Comparison of ENCODE assay signal across 21 mouse cellular contexts in the genomic region with DNA sequence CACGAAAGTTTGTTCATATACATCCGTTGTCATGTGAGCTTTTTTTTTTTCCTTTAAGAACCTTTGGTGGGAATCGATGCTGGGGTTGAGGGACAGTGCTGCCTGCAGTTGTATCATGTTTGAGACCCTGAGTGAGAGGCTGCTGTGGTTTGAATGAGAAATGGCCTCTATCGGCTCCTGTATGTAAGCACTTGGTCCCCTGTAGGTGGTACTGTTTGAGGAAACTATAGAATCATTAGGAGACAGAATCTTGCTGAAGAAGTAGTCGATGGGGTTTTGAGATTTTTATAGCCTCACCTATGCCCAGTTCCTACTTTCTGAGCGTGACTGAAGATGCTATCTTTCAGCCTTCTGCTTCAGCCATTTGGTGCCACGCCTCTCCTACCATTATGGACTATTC.
DNase-seq lines count a peak whose midpoint lies in the region; TF ChIP-seq lines count a peak whose summit lies in the region.
"Had no signal": no experiment of that assay in that cellular context is flagged by ENCODE, and none has a peak within 500 bp of the region (broad histone marks: within the 10 kb centered on the region; RNA-seq: fewer than 3 reads in every experiment).

No protein-coding gene starts in this region.

- H3K4me3 ChIP-seq in layer of hippocampus, adult 2 months, result no peak overlapping the region
- no peak overlapping the region for H3K4me3 ChIP-seq in E14TG2a.4 (replicated peaks; ENCODE audit: low read length)
- H3K4me3 ChIP-seq: forebrain, embryonic 13.5 days; intestine, embryonic 15.5 days; limb, embryonic 13.5 days; lung, embryonic 15.5 days; megakaryocyte, embryonic 14.5 days; midbrain, embryonic 13.5 days had no signal

- H3K9me3 ChIP-seq in E14TG2a.4 (ENCODE audit: low read length), result no peaks in the 10 kb centered on the region
- H3K9me3 ChIP-seq: forebrain, embryonic 13.5 days; intestine, embryonic 15.5 days; limb, embryonic 13.5 days; lung, embryonic 15.5 days; midbrain, embryonic 13.5 days had no signal

- no peak overlapping the region for H3K27ac ChIP-seq in layer of hippocampus, adult 2 months
- H3K27ac ChIP-seq: forebrain, embryonic 13.5 days; intestine, embryonic 15.5 days; limb, embryonic 13.5 days; lung, embryonic 15.5 days; midbrain, embryonic 13.5 days had no signal

- H3K4me1 ChIP-seq in E14TG2a.4 (replicated peaks; ENCODE audit: low read depth, low read length), result peaks cover 43% of the 10 kb centered on the region
- H3K4me1 ChIP-seq: intestine, embryonic 15.5 days; lung, embryonic 15.5 days had no signal

- peak; percentile 42 for TF ChIP-seq CTCF in layer of hippocampus, adult 2 months (conservative IDR thresholded peaks at IDR 0.05)
- TF ChIP-seq CTCF in E14TG2a.4 (conservative IDR thresholded peaks at IDR 0.05; ENCODE audit: low read length), result peak; percentile 30

- intact Hi-C loops in heart, postnatal 14 days (cut with DNase I), result no loop called here

- H3K36me3 ChIP-seq in E14TG2a.4 (ENCODE audit: insufficient read depth, low read length), result no peaks in the 10 kb centered on the region
- H3K36me3 ChIP-seq: intestine, embryonic 15.5 days; limb, embryonic 13.5 days; lung, embryonic 15.5 days; midbrain, embryonic 13.5 days had no signal

- DNase-seq in cerebellum, adult 11-12 months, result peak; percentile 3
- no peak for DNase-seq in cerebellum, adult 8-10 months
- no peak for DNase-seq in layer of hippocampus, adult 2 months (ENCODE audit: low spot score in 2 of 2)
- no peak for DNase-seq in layer of hippocampus, postnatal 14 days (ENCODE audit: low spot score in 2 of 2)
- peak; percentile 25 for DNase-seq in T-cell, adult 2 months (ENCODE audit: low spot score)
- DNase-seq in thymus, postnatal 25 days, result no peak
- DNase-seq in heart, postnatal 14 days, result no peak
- DNase-seq: adrenal gland, postnatal 25 days; cerebellum, adult 18-20 months; cerebellum, postnatal 36 days; gastrocnemius, postnatal 36 days; kidney, adult 8-10 months; kidney, postnatal 10 days; layer of hippocampus, adult 9-11 months had no signal

- H3K27me3 ChIP-seq in E14TG2a.4 (ENCODE audit: insufficient read depth, low read length), result no peaks in the 10 kb centered on the region
- H3K27me3 ChIP-seq: forebrain, embryonic 13.5 days; intestine, embryonic 15.5 days; limb, embryonic 13.5 days; lung, embryonic 15.5 days; megakaryocyte, embryonic 14.5 days; midbrain, embryonic 13.5 days had no signal

Comparison
In these comparisons a context has a peak if more than half of its experiments do, and no peak if none do; other contexts are left out.
1. DNase-seq: peak in cerebellum, adult 11-12 months (single experiment) and T-cell, adult 2 months (single experiment); none in cerebellum, adult 8-10 months (single experiment), layer of hippocampus, adult 2 months (0 of 2), layer of hippocampus, postnatal 14 days (0 of 2), thymus, postnatal 25 days (single experiment) and heart, postnatal 14 days (0 of 2).